Mouse (Mus musculus): ENCODE results near the gene Mnat1. TPM values are rescaled to one million over a fixed set of nuclear protein-coding genes. Genes with fewer than 3 reads are reported as not detected.

Gene Mnat1
- polyA plus RNA-seq, 1 experiment, result 6.4 TPM

DNA sequence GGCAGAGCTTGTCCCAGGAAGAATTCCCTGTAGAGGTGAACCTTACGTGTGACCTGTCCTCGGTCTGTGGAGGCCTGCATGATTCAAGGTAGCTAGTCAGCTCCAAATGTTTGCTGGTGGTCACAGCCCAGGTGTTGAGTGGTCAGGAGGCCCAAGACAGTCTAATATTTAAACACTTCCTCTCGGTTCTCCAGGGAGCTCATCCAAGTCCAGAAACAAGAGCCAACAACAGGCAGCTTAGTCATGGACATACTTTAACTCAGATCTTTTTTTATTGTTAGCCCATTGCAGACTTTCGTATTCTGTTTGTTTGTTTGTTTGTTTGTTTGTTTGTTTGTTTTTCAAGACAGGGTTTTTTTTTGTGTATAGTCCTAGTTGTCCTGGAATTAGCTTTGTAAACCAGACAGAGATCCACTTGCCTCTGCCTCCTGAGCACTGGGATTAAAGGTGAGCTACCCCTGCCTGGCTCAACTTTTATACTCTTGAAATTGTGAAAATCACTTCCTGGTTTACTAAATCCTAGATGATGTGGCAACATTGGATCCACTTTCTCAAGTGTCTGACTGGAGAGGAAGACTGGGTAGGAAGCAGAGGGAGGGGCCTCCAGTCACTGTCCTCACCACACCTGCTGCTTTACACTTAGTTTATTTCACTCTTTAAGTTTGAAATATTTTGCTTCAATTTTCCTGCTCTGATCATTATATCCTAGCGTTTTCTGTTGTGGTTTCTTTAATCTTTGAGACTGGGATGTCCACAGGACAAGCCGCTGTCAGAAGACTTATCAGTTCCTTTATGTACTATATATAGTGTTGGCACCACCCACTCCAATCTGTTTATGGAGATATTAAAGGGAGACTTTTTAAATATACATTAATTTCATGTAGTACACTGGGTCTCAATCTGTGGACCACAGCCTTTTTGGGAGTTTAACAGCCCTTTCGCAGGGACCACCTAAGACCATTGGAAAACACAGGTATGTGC is 194.5 kb downstream of the Mnat1 start:
- WGBS, result 84% methylated on average over 7 of the region's 7 CpGs
- H3K4me3 ChIP-seq (replicated peaks; ENCODE audit: extremely low read depth, low read depth, low read length), result no peak overlapping the region

More for the DNA sequence above, 194.5 kb downstream of the Mnat1 start:
- no peaks in the 10 kb centered on the region for H3K4me1 ChIP-seq (ENCODE audit: control insufficient read depth, insufficient read depth, low read length)
- no peak for DNase-seq
- no peak for TF ChIP-seq POLR2A (IDR thresholded peaks at IDR 0.05; ENCODE audit: borderline replicate concordance, extremely low read depth, low read depth, low read length)
- TF ChIP-seq CTCF (IDR thresholded peaks at IDR 0.05; ENCODE audit: insufficient read depth, low read length), result no peak

Other genes with a start within 250 kb of the Mnat1 start
- not detected in 2 replicates for gene Six6, start 183.8 kb upstream of the Mnat1 start, polyA plus RNA-seq (2012; rRNA removed)
- gene 4930447C04Rik, start 182.9 kb upstream of the Mnat1 start, polyA plus RNA-seq (2012; rRNA removed), result not detected in 2 replicates
- gene Six1, start 69.8 kb upstream of the Mnat1 start, polyA plus RNA-seq (2012; rRNA removed), result 3.0 and 3.6 TPM in 2 replicates
- gene Six4, start 10.3 kb upstream of the Mnat1 start, polyA plus RNA-seq (2012; rRNA removed), result 2.1 and 2.6 TPM in 2 replicates
- gene Trmt5, start 163.0 kb downstream of the Mnat1 start, polyA plus RNA-seq (2012; rRNA removed), result 2.0 and 4.0 TPM in 2 replicates
- 17.5 and 24.9 TPM in 2 replicates for gene Slc38a6, start 163.1 kb downstream of the Mnat1 start, polyA plus RNA-seq (2012; rRNA removed)